Mouse (Mus musculus) heart, adult 2 months (tissue): Measurements from ENCODE around the gene Sik1. TPM values are rescaled to one million over a fixed set of nuclear protein-coding genes. Genes with fewer than 3 reads are reported as not detected.
A peak's percentile ranks its signal among the peaks of the same experiment; 100 is the strongest.
"Not testable (repeated sequence)": the region's sequence is repeated elsewhere in the genome, so short reads cannot be mapped to it uniquely, and the experiment has no call there.

Experiments
- DNase-seq, 2 experiments: peaks; one replicate each; pipeline ENCODE4 v3.0.0; 2021
- H3K27ac ChIP-seq: fragments of 200-600 bp; 2 replicates; pipeline ENCODE4 v1.8.1; 2022
- H3K27me3 ChIP-seq: fragments of 200-500 bp; 2 replicates; pipeline ENCODE4 v1.6.1; 2012; ENCODE audit warnings: mild to moderate bottlenecking, low read length, inconsistent platforms, mixed read lengths; ENCODE audit not compliant: control insufficient read depth, insufficient read depth
- H3K36me3 ChIP-seq: fragments of 200-500 bp; 2 replicates; pipeline ENCODE4 v1.6.1; 2012; ENCODE audit warnings: low read length, inconsistent platforms; ENCODE audit not compliant: control insufficient read depth, insufficient read depth
- H3K4me1 ChIP-seq: fragments of 200-500 bp; 2 replicates; pipeline ENCODE4 v1.6.1; 2011; ENCODE audit warnings: low read length; ENCODE audit not compliant: control insufficient read depth, insufficient read depth
- H3K4me3 ChIP-seq: fragments of 200-600 bp; 2 replicates; pipeline ENCODE4 v1.8.1; 2022
- H3K79me2 ChIP-seq: fragments of 200-500 bp; replicated peaks from 2 replicates; pipeline ENCODE4 v1.6.1; 2012; ENCODE audit warnings: mild to moderate bottlenecking, inconsistent platforms, low read length, moderate library complexity, mixed read lengths; ENCODE audit not compliant: control insufficient read depth, insufficient read depth
- H3K9ac ChIP-seq: fragments of 200-500 bp; 2 replicates; pipeline ENCODE4 v1.6.1; 2012; ENCODE audit warnings: low read depth, mild to moderate bottlenecking, control low read depth, inconsistent platforms, low read length, mixed read lengths
- CTCF ChIP-seq: fragments of 200-600 bp; IDR thresholded peaks from 2 replicates; pipeline ENCODE4 v1.8.1; 2022; ENCODE audit warnings: antibody characterized with exemption, mild to moderate bottlenecking, moderate library complexity
- EP300 ChIP-seq: fragments of 200-500 bp; IDR thresholded peaks from 2 replicates; pipeline ENCODE4 v1.6.1; 2011; ENCODE audit warnings: low read depth, low read length, control low read depth; ENCODE audit not compliant: insufficient read depth
- POLR2A ChIP-seq: fragments of 200-500 bp; IDR thresholded peaks from 2 replicates; pipeline ENCODE4 v1.6.1; 2011; ENCODE audit warnings: mild to moderate bottlenecking, low read depth, low read length, control low read depth; ENCODE audit not compliant: insufficient read depth
- WGBS: fragments of 180-500 bp; shearing (Covaris S2); methylation state at CpG from one replicate; pipeline ENCODE4 v1.1.7; 2018; 5-methylcytosine and 5-hydroxymethylcytosine counted together
- intact Hi-C: fragments of 180-260 bp; cut with DNase I; formaldehyde crosslinking; loops from one replicate; pipeline ENCODE4 v1.15.1; 2025
- polyA plus RNA-seq: library from polyadenylated mRNA; depleted of rRNA; stranded (reverse); fragments of >200 nt; gene quantifications from 2 replicates; pipeline ENCODE4 v1.2.3, GENCODE M21; 2012
- total RNA-seq, 2 experiments: library from RNA; stranded (reverse); gene quantifications; 2 replicates each; pipeline ENCODE4 v1.2.3; 2021

The Sik1 gene
- total and polyA plus RNA-seq, 3 experiments, result 21.0 to 62.7 (median 39.6) TPM

GRCm38 (mm10) chr17:31891858-31892257, 36.3 kb upstream of the Sik1 start:
- 77% methylated on average over 4 of the region's 4 CpGs for WGBS
- Histone ChIP-seq H3K27me3 (no peaks in the 10 kb centered on the region), H3K4me1 (peaks cover 11% of the 10 kb centered on the region), H3K27ac (peak overlapping the region; percentile 20; the same call in 1 of the 2 replicates), H3K4me3 (no peak overlapping the region), H3K9ac (no peak overlapping the region), H3K79me2 (no peaks in the 10 kb centered on the region), H3K36me3 (no peaks in the 10 kb centered on the region)
- peak in 1 of 2 experiments; percentile 21 for DNase-seq
- intact Hi-C loops, result no loop called here
- TF ChIP-seq POLR2A (no peak), CTCF (no peak), EP300 (no peak)

GRCm38 (mm10) chr17:31890311-31890951, 34.8 kb upstream of the Sik1 start:
- H3K9ac ChIP-seq, result no peak overlapping the region
- H3K4me1 ChIP-seq, result peaks cover 11% of the 10 kb centered on the region
- 75% methylated on average over 2 of the region's 2 CpGs for WGBS

GRCm38 (mm10) chr17:31889446-31890201, 34.0 kb upstream of the Sik1 start:
- DNase-seq, result peak in 1 of 2 experiments; percentile 19
- Histone ChIP-seq H3K9ac (no peak overlapping the region), H3K27ac (no peak overlapping the region), H3K4me3 (no peak overlapping the region), H3K36me3 (no peaks in the 10 kb centered on the region), H3K79me2 (no peaks in the 10 kb centered on the region), H3K4me1 (peaks cover 11% of the 10 kb centered on the region), H3K27me3 (no peaks in the 10 kb centered on the region)
- TF ChIP-seq CTCF (no peak), EP300 (no peak), POLR2A (no peak)
- intact Hi-C loops, result no loop called here
- WGBS, result 84% methylated on average over 9 of the region's 9 CpGs

More at GRCm38 (mm10) chr17:31890311-31890951, 34.8 kb upstream of the Sik1 start:
- Histone ChIP-seq H3K27ac (no peak overlapping the region), H3K4me3 (no peak overlapping the region), H3K27me3 (no peaks in the 10 kb centered on the region), H3K36me3 (no peaks in the 10 kb centered on the region), H3K79me2 (no peaks in the 10 kb centered on the region)
- intact Hi-C loops, result no loop called here
- DNase-seq, result peak in 1 of 2 experiments; percentile 14
- TF ChIP-seq EP300 (no peak), POLR2A (no peak), CTCF (no peak)

GRCm38 (mm10) chr17:31888540-31888939, 32.9 kb upstream of the Sik1 start:
- no peaks in the 10 kb centered on the region for H3K27me3 ChIP-seq
- DNase-seq, result peak in 1 of 2 experiments; percentile 12
- H3K4me3 ChIP-seq, result no peak overlapping the region
- H3K79me2 ChIP-seq, result no peaks in the 10 kb centered on the region
- H3K36me3 ChIP-seq, result no peaks in the 10 kb centered on the region
- H3K9ac ChIP-seq, result no peak overlapping the region
- no peak for TF ChIP-seq CTCF
- no peak for TF ChIP-seq POLR2A
- TF ChIP-seq EP300, result no peak
- H3K27ac ChIP-seq, result no peak overlapping the region
- intact Hi-C loops, result no loop called here
- H3K4me1 ChIP-seq, result peaks cover 11% of the 10 kb centered on the region
- 78% methylated on average over 6 of the region's 6 CpGs for WGBS

- DNase-seq, H3K4me1 ChIP-seq, H3K4me3 ChIP-seq, intact Hi-C loops, H3K79me2 ChIP-seq, H3K27me3 ChIP-seq, H3K27ac ChIP-seq, H3K9ac ChIP-seq, H3K36me3 ChIP-seq: not testable (repeated sequence)
- WGBS, result 69% methylated on average over 1 of the region's 1 CpGs
Observed at GRCm38 (mm10) chr17:31884676-31885075, 29.1 kb upstream of the Sik1 start.

- H3K9ac ChIP-seq, result no peak overlapping the region
- no peak overlapping the region for H3K27ac ChIP-seq
- TF ChIP-seq CTCF (no peak), EP300 (no peak), POLR2A (no peak)
- peaks cover 18% of the 10 kb centered on the region for H3K4me1 ChIP-seq
- 78% methylated on average over 10 of the region's 10 CpGs for WGBS
- peak in 1 of 2 experiments; percentile 14 for DNase-seq
- H3K79me2 ChIP-seq, result no peaks in the 10 kb centered on the region
- intact Hi-C loops, result no loop called here
- no peak overlapping the region for H3K4me3 ChIP-seq
- H3K27me3 ChIP-seq, result no peaks in the 10 kb centered on the region
- no peaks in the 10 kb centered on the region for H3K36me3 ChIP-seq
Observed at GRCm38 (mm10) chr17:31879406-31879805, 23.8 kb upstream of the Sik1 start.
